Mouse (Mus musculus) hindbrain, postnatal 0 days (tissue): ENCODE results near the gene Gm13101. TPM values are rescaled to one million over a fixed set of nuclear protein-coding genes. Genes with fewer than 3 reads are reported as not detected.
"Not testable (repeated sequence)": the region's sequence is repeated elsewhere in the genome, so short reads cannot be mapped to it uniquely, and the experiment has no call there.

ENCODE experiments used
- ATAC-seq: fragments of 200-750 bp; cut with Nextera tagmentation; 2 replicates; pipeline ENCODE4 v1.8.0; 2017; ENCODE audit warnings: mild to moderate bottlenecking, moderate TSS enrichment, moderate library complexity
- DNase-seq: peaks from one replicate; pipeline ENCODE4 v3.0.0-alpha.2; 2015; ENCODE audit warnings: low spot score
- H3K27ac ChIP-seq: fragments of 300-500 bp; sonication (generic); 2 replicates; pipeline ENCODE4 v1.5.1; 2014; ENCODE audit warnings: mild to moderate bottlenecking
- H3K27me3 ChIP-seq: fragments of 300-500 bp; sonication (generic); 2 replicates; pipeline ENCODE4 v1.6.1; 2014; ENCODE audit warnings: low read length, mixed read lengths; ENCODE audit not compliant: insufficient read depth
- H3K36me3 ChIP-seq: fragments of 300-500 bp; sonication (generic); 2 replicates; pipeline ENCODE4 v1.6.1; 2014; ENCODE audit warnings: low read length, mixed read lengths; ENCODE audit not compliant: insufficient read depth
- H3K4me1 ChIP-seq: fragments of 300-500 bp; sonication (generic); 2 replicates; pipeline ENCODE4 v1.6.1; 2014; ENCODE audit warnings: antibody characterized with exemption, low read length, mixed read lengths; ENCODE audit not compliant: insufficient read depth
- H3K4me2 ChIP-seq: fragments of 300-500 bp; sonication (generic); 2 replicates; pipeline ENCODE4 v1.6.1; 2014; ENCODE audit warnings: low read depth, mild to moderate bottlenecking, low read length, moderate library complexity, mixed read lengths
- H3K4me3 ChIP-seq: fragments of 300-500 bp; sonication (generic); 2 replicates; pipeline ENCODE4 v1.5.1; 2014; ENCODE audit warnings: low read length
- H3K9ac ChIP-seq: fragments of 300-500 bp; sonication (generic); replicated peaks from 2 replicates; pipeline ENCODE4 v1.6.1; 2014; ENCODE audit warnings: mild to moderate bottlenecking, low read length, moderate library complexity, mixed read lengths
- H3K9me3 ChIP-seq: fragments of 300-500 bp; sonication (generic); 2 replicates; pipeline ENCODE4 v1.6.1; 2016; ENCODE audit warnings: low read length, mixed read lengths
- WGBS: fragments of 180-500 bp; shearing (Covaris S2); extraction: QIAGEN DNeasy Blood & Tissue Kit; methylation state at CpG from one replicate; pipeline ENCODE4 v1.1.7; 2014; 5-methylcytosine and 5-hydroxymethylcytosine counted together
- polyA plus RNA-seq: library from polyadenylated mRNA; unstranded; fragments of >200 nt; fragmentation: Nextera tagmentation; extraction: Ambion mirVana; gene quantifications from 2 replicates; pipeline ENCODE4 v1.2.1, GENCODE M21; 2015
- total RNA-seq: library from RNA; depleted of rRNA; stranded (reverse); fragments of >200 nt; gene quantifications from 2 replicates; pipeline ENCODE4 v1.2.3, GENCODE M21; 2014; rRNA removed

Gm13101 gene
- total RNA-seq = not detected in 2 replicates
- polyA plus RNA-seq = not detected in 2 replicates

GRCm38 (mm10) chr4:143966850-143967249 is at the start of gene Gm13101:
Gene Gm13101 (minus strand): TSS chr4:143966950.
- DNase-seq, H3K9me3 ChIP-seq, H3K27ac ChIP-seq, H3K4me3 ChIP-seq, ATAC-seq, H3K4me1 ChIP-seq, H3K36me3 ChIP-seq, H3K27me3 ChIP-seq, H3K4me2 ChIP-seq, H3K9ac ChIP-seq: not testable (repeated sequence)
- WGBS = 31% methylated on average over 2 of the region's 2 CpGs

GRCm38 (mm10) chr4:143994269-143994668 is 27.5 kb upstream of the Gm13101 start, which contains the start of gene Pramef17:
Gene Pramef17 (minus strand): TSS chr4:143994369.
- H3K9me3 ChIP-seq, H3K27me3 ChIP-seq, ATAC-seq, H3K9ac ChIP-seq, H3K36me3 ChIP-seq, H3K4me3 ChIP-seq, H3K4me1 ChIP-seq, H3K4me2 ChIP-seq, H3K27ac ChIP-seq, DNase-seq: not testable (repeated sequence)
- 60% methylated on average over 3 of the region's 3 CpGs for WGBS

- not testable (repeated sequence) for H3K36me3 ChIP-seq, ATAC-seq, H3K27me3 ChIP-seq, H3K27ac ChIP-seq, H3K4me2 ChIP-seq, DNase-seq, H3K4me1 ChIP-seq, H3K4me3 ChIP-seq, H3K9me3 ChIP-seq, H3K9ac ChIP-seq
- 91% methylated on average over 11 of the region's 17 CpGs for WGBS
Measured at GRCm38 (mm10) chr4:143988126-143988525, 21.4 kb upstream of the Gm13101 start.

GRCm38 (mm10) chr4:143987475-143987941 is 20.8 kb upstream of the Gm13101 start:
- not testable (repeated sequence) for H3K27ac ChIP-seq, H3K4me2 ChIP-seq, ATAC-seq, H3K27me3 ChIP-seq, DNase-seq, H3K4me3 ChIP-seq, H3K4me1 ChIP-seq, H3K9me3 ChIP-seq, H3K9ac ChIP-seq, H3K36me3 ChIP-seq
- over 99% methylated on average over 8 of the region's 17 CpGs for WGBS

GRCm38 (mm10) chr4:143985733-143986132 is 19.0 kb upstream of the Gm13101 start:
- 86% methylated on average over 2 of the region's 9 CpGs for WGBS
- not testable (repeated sequence) for ATAC-seq, H3K9ac ChIP-seq

GRCm38 (mm10) chr4:143985165-143985564 is 18.4 kb upstream of the Gm13101 start:
- not testable (repeated sequence) for H3K4me3 ChIP-seq, H3K27ac ChIP-seq, DNase-seq, ATAC-seq, H3K4me2 ChIP-seq, H3K36me3 ChIP-seq, H3K9ac ChIP-seq, H3K27me3 ChIP-seq, H3K9me3 ChIP-seq, H3K4me1 ChIP-seq
- no CpG with 5 or more reads among the region's 7 CpGs for WGBS

More at GRCm38 (mm10) chr4:143985733-143986132, 19.0 kb upstream of the Gm13101 start:
- not testable (repeated sequence) for H3K36me3 ChIP-seq, DNase-seq, H3K4me3 ChIP-seq, H3K9me3 ChIP-seq, H3K27ac ChIP-seq, H3K4me1 ChIP-seq, H3K27me3 ChIP-seq, H3K4me2 ChIP-seq

GRCm38 (mm10) chr4:143983446-143983845 is 16.7 kb upstream of the Gm13101 start:
- WGBS = 60% methylated on average over 1 of the region's 1 CpGs

GRCm38 (mm10) chr4:143950916-143951315 is 15.8 kb downstream of the Gm13101 start, which contains the start of gene Pramef25:
Gene Pramef25 (minus strand): TSS chr4:143951016.
- not testable (repeated sequence) for H3K27me3 ChIP-seq, H3K4me1 ChIP-seq, DNase-seq, H3K9me3 ChIP-seq, H3K9ac ChIP-seq, H3K4me3 ChIP-seq, H3K27ac ChIP-seq, H3K4me2 ChIP-seq, H3K36me3 ChIP-seq, ATAC-seq
- 79% methylated on average over 1 of the region's 1 CpGs for WGBS

More at GRCm38 (mm10) chr4:143983446-143983845, 16.7 kb upstream of the Gm13101 start:
- not testable (repeated sequence) for H3K4me3 ChIP-seq, H3K36me3 ChIP-seq, H3K27me3 ChIP-seq, H3K9me3 ChIP-seq, H3K4me1 ChIP-seq, H3K9ac ChIP-seq, H3K4me2 ChIP-seq, ATAC-seq, DNase-seq, H3K27ac ChIP-seq
